Mouse (Mus musculus): Measurements from ENCODE around the gene Tmc6. TPM values are rescaled to one million over a fixed set of nuclear protein-coding genes. Genes with fewer than 3 reads are reported as not detected.
A peak's percentile ranks its signal among the peaks of the same experiment; 100 is the strongest.

Gene Tmc6
- total RNA-seq, 1 experiment from 2014 or later, result 35.7 TPM

- DNase-seq, result peak; percentile 95
Observed at GRCm38 (mm10) chr11:117781199-117781821, 688 bp downstream of the Tmc6 start.

GRCm38 (mm10) chr11:117780582-117781111, 1.4 kb downstream of the Tmc6 start:
- DNase-seq, result peak; percentile 95

GRCm38 (mm10) chr11:117780199-117780515, 1.8 kb downstream of the Tmc6 start:
- no peak for DNase-seq

GRCm38 (mm10) chr11:117779434-117780198, 2.4 kb downstream of the Tmc6 start:
- DNase-seq, result peak; percentile 88

GRCm38 (mm10) chr11:117778851-117779433, 3.1 kb downstream of the Tmc6 start:
- DNase-seq, result peak; percentile 73

- peak; percentile 60 for DNase-seq
Observed at GRCm38 (mm10) chr11:117778031-117778430, 4.0 kb downstream of the Tmc6 start.

GRCm38 (mm10) chr11:117777111-117777510, 4.9 kb downstream of the Tmc6 start:
- DNase-seq, result no peak

GRCm38 (mm10) chr11:117776085-117776792, 5.8 kb downstream of the Tmc6 start:
- peak; percentile 78 for DNase-seq

- no peak for DNase-seq
Observed at GRCm38 (mm10) chr11:117775540-117775939, 6.5 kb downstream of the Tmc6 start.

GRCm38 (mm10) chr11:117774925-117775324, 7.1 kb downstream of the Tmc6 start:
- DNase-seq, result no peak

GRCm38 (mm10) chr11:117772352-117772751, 9.6 kb downstream of the Tmc6 start:
- DNase-seq, result no peak

- DNase-seq, result no peak
Observed at GRCm38 (mm10) chr11:117770407-117770806, 11.6 kb downstream of the Tmc6 start.

- no peak for DNase-seq
Observed at GRCm38 (mm10) chr11:117769683-117770047, 12.3 kb downstream of the Tmc6 start.

GRCm38 (mm10) chr11:117768725-117769682, 13.0 kb downstream of the Tmc6 start:
- DNase-seq, result no peak

- no peak for DNase-seq
Observed at GRCm38 (mm10) chr11:117766275-117766674, 15.7 kb downstream of the Tmc6 start.

GRCm38 (mm10) chr11:117765361-117765760, 16.6 kb downstream of the Tmc6 start:
- DNase-seq, result no peak

- no peak for DNase-seq
Observed at GRCm38 (mm10) chr11:117764319-117764718, 17.7 kb downstream of the Tmc6 start.

GRCm38 (mm10) chr11:117762246-117762645, 19.8 kb downstream of the Tmc6 start:
- DNase-seq, result no peak

GRCm38 (mm10) chr11:117761801-117762200, 20.2 kb downstream of the Tmc6 start:
- no peak for DNase-seq

GRCm38 (mm10) chr11:117760374-117761119, 21.5 kb downstream of the Tmc6 start:
- DNase-seq, result no peak

- DNase-seq, result no peak
Observed at GRCm38 (mm10) chr11:117759267-117759666, 22.7 kb downstream of the Tmc6 start.

All from adrenal gland, postnatal 14 days (tissue).